8 mouse cellular contexts compared by ENCODE assay signal in the genomic region with DNA sequence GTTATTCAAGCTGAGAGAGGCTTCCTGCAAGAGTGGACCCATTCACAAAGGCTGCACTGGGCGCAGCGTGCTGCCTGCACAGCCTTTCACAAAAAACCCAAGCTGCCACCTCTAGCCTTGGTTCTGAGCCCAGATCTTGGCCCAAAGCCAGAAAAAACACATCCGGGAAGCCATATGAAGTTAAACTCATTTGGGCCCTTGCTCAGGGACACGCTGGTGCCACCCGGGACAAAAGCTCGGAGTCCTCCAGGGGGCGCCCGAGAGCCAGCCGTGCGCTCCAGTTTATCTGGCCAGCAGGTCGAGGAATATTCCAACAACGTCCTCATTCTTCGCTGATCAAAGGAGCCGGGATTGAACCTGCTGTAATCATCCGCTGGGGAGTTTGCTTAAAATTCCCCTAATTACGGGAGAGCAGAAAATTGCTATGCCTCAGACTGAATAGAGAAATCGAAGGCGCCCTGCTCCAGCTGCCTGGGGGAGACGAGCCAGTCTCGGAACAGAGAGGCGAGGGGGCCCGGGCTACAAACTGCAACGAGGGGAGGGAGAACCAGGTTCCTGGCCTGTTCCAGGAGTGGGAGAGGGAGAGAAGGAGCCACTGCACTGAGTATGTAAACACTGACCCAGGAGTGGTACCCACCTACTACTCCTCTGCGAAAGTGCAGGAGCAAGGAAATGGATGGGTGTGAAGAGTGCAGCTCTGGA.
DNase-seq lines count a peak whose midpoint lies in the region; ATAC-seq and TF ChIP-seq lines count a peak whose summit lies in the region.

No protein-coding gene starts in this region.

- 8% methylated on average over 24 of the region's 24 CpGs for WGBS in hindbrain, postnatal 0 days
- WGBS in midbrain, embryonic 10.5 days: 15% methylated on average over 24 of the region's 24 CpGs

- H3K27ac ChIP-seq in hindbrain, postnatal 0 days: no peak overlapping the region; the same call in 1 of the 2 replicates
- peak overlapping the region; percentile 5; the same call in 1 of the 2 replicates for H3K27ac ChIP-seq in midbrain, embryonic 10.5 days (replicated peaks)

- peak; percentile 80 to 92 for DNase-seq in adrenal gland, adult (ENCODE audit: inconsistent age in 2 of 2, low spot score in 1 of 2)
- peak; percentile 59 for DNase-seq in embryo, embryonic 10 days (ENCODE audit: low spot score)
- peak; percentile 88 for DNase-seq in gastrocnemius, postnatal 10 days
- DNase-seq in hindbrain, postnatal 0 days (ENCODE audit: low spot score): peak; percentile 91
- peak; percentile 44 for DNase-seq in left cerebral cortex, adult 11 months (ENCODE audit: low spot score)
- peak; percentile 83 for DNase-seq in midbrain, embryonic 10.5 days (ENCODE audit: low spot score)
- DNase-seq in skeletal muscle tissue, adult 2 months (ENCODE audit: low read depth, low spot score): peak; percentile 23

- peaks cover 9% of the 10 kb centered on the region for H3K4me1 ChIP-seq in hindbrain, postnatal 0 days (ENCODE audit: insufficient read depth, low read length)
- peaks cover 42% of the 10 kb centered on the region for H3K4me1 ChIP-seq in midbrain, embryonic 10.5 days

- H3K36me3 ChIP-seq in hindbrain, postnatal 0 days (ENCODE audit: insufficient read depth, low read length): no peaks in the 10 kb centered on the region
- no peaks in the 10 kb centered on the region for H3K36me3 ChIP-seq in midbrain, embryonic 10.5 days

- ATAC-seq in hindbrain, postnatal 0 days: peak; percentile 74
- ATAC-seq in monocyte, adult 5-6 weeks (replicated peaks; ENCODE audit: insufficient number of reproducible peaks, low FRiP score, low TSS enrichment, poor library complexity, severe bottlenecking): no peak

- no peak overlapping the region for H3K9ac ChIP-seq in hindbrain, postnatal 0 days (replicated peaks; ENCODE audit: low read length)

- TF ChIP-seq CTCF in hindbrain, postnatal 0 days (IDR thresholded peaks at IDR 0.05; ENCODE audit: low read depth): peak; percentile 90

- no peaks in the 10 kb centered on the region for H3K27me3 ChIP-seq in hindbrain, postnatal 0 days (ENCODE audit: insufficient read depth, low read length)
- peaks cover 71% of the 10 kb centered on the region for H3K27me3 ChIP-seq in midbrain, embryonic 10.5 days (ENCODE audit: low read depth, poor library complexity, severe bottlenecking)

- H3K4me3 ChIP-seq in hindbrain, postnatal 0 days (ENCODE audit: low read length): no peak overlapping the region
- H3K4me3 ChIP-seq in midbrain, embryonic 10.5 days: peak overlapping the region; percentile 38

- H3K9me3 ChIP-seq in hindbrain, postnatal 0 days (ENCODE audit: low read length): no peaks in the 10 kb centered on the region
- no peaks in the 10 kb centered on the region for H3K9me3 ChIP-seq in midbrain, embryonic 10.5 days (replicated peaks)

- H3K4me2 ChIP-seq in hindbrain, postnatal 0 days (ENCODE audit: low read depth, low read length): peak overlapping the region; percentile 35; the same call in 1 of the 2 replicates

Comparison
In these comparisons a context has a peak if more than half of its experiments do, and no peak if none do; other contexts are left out.
1. DNase-seq: peak in every context shown above with its lines; median percentile 91 in hindbrain, postnatal 0 days; 88 in gastrocnemius, postnatal 10 days; 86 in adrenal gland, adult; 83 in midbrain, embryonic 10.5 days; 59 in embryo, embryonic 10 days; 44 in left cerebral cortex, adult 11 months; 23 in skeletal muscle tissue, adult 2 months.